Mouse (Mus musculus): ENCODE data around the gene Rnase11. TPM values are rescaled to one million over a fixed set of nuclear protein-coding genes. Genes with fewer than 3 reads are reported as not detected.

The Rnase11 gene
- polyA plus RNA-seq, 1 experiment from 2014 or later, result not detected

- H3K4me2 ChIP-seq (replicated peaks; ENCODE audit: low read depth, low read length), result peak within 1 kb of the TSS; percentile 63
- 7% methylated on average over 33 of the region's 33 CpGs for WGBS
- peak within 1 kb of the TSS; percentile 87 for H3K27ac ChIP-seq (ENCODE audit: low read length)
- peak within 1 kb of the TSS; percentile 52 for H3K4me3 ChIP-seq (ENCODE audit: low read depth, low read length)
- ATAC-seq (ENCODE audit: insufficient number of reproducible peaks, insufficient read depth, low FRiP score, low read depth), result peak; percentile 47; the same call in 1 of the 2 replicates
- H3K4me1 ChIP-seq (ENCODE audit: control insufficient read depth, insufficient read depth, low read length), result 0 out of 2 replicates have a peak, but pooled peaks cover 7% of the 10 kb centered on the region
- H3K27me3 ChIP-seq (ENCODE audit: control insufficient read depth, insufficient read depth, low read length), result no peaks in the 10 kb centered on the region
- no peaks in the 10 kb centered on the region for H3K9me3 ChIP-seq (ENCODE audit: control insufficient read depth, low read depth, low read length)
- H3K9ac ChIP-seq (replicated peaks; ENCODE audit: low read depth, low read length), result peak within 1 kb of the TSS; percentile 60
- H3K36me3 ChIP-seq (ENCODE audit: control insufficient read depth, insufficient read depth, low read length), result no peaks in the 10 kb centered on the region
Measured at GRCm38 (mm10) chr14:51090921-51091900, 41.2 kb upstream of the Rnase11 start, which contains the start of the genes Rnase4 and Ang. TSS of gene Rnase4 (plus strand) at chr14:51091077. TSS of gene Ang (plus strand) at chr14:51091150.

- peak overlapping the region; percentile 52 for H3K4me3 ChIP-seq (ENCODE audit: low read depth, low read length)
- H3K9me3 ChIP-seq (ENCODE audit: control insufficient read depth, low read depth, low read length), result no peaks in the 10 kb centered on the region
- ATAC-seq (ENCODE audit: insufficient number of reproducible peaks, insufficient read depth, low FRiP score, low read depth), result peak; percentile 50
- H3K4me2 ChIP-seq (replicated peaks; ENCODE audit: low read depth, low read length), result peak overlapping the region; percentile 63
- H3K9ac ChIP-seq (replicated peaks; ENCODE audit: low read depth, low read length), result peak overlapping the region; percentile 60
- H3K4me1 ChIP-seq (ENCODE audit: control insufficient read depth, insufficient read depth, low read length), result 0 out of 2 replicates have a peak, but pooled peaks cover 5% of the 10 kb centered on the region
- under 1% methylated on average over 27 of the region's 27 CpGs for WGBS
- H3K27ac ChIP-seq (ENCODE audit: low read length), result peak overlapping the region; percentile 87
- no peaks in the 10 kb centered on the region for H3K36me3 ChIP-seq (ENCODE audit: control insufficient read depth, insufficient read depth, low read length)
- no peaks in the 10 kb centered on the region for H3K27me3 ChIP-seq (ENCODE audit: control insufficient read depth, insufficient read depth, low read length)
Measured at GRCm38 (mm10) chr14:51090077-51090781, 40.3 kb upstream of the Rnase11 start.

GRCm38 (mm10) chr14:51089674-51090076, 39.7 kb upstream of the Rnase11 start:
- no peak for ATAC-seq (ENCODE audit: insufficient number of reproducible peaks, insufficient read depth, low FRiP score, low read depth)
- Histone ChIP-seq H3K9me3 (ENCODE audit: control insufficient read depth, low read depth, low read length) (no peaks in the 10 kb centered on the region), H3K4me2 (replicated peaks; ENCODE audit: low read depth, low read length) (peak overlapping the region; percentile 63), H3K9ac (replicated peaks; ENCODE audit: low read depth, low read length) (peak overlapping the region; percentile 45; the same call in 1 of the 2 replicates), H3K4me3 (ENCODE audit: low read depth, low read length) (peak overlapping the region; percentile 52), H3K4me1 (ENCODE audit: control insufficient read depth, insufficient read depth, low read length) (0 out of 2 replicates have a peak, but pooled peaks cover 5% of the 10 kb centered on the region), H3K27ac (ENCODE audit: low read length) (peak overlapping the region; percentile 87), H3K36me3 (ENCODE audit: control insufficient read depth, insufficient read depth, low read length) (no peaks in the 10 kb centered on the region), H3K27me3 (ENCODE audit: control insufficient read depth, insufficient read depth, low read length) (no peaks in the 10 kb centered on the region)
- WGBS, result under 1% methylated on average over 15 of the region's 15 CpGs

GRCm38 (mm10) chr14:51088970-51089673, 39.2 kb upstream of the Rnase11 start:
- ATAC-seq (ENCODE audit: insufficient number of reproducible peaks, insufficient read depth, low FRiP score, low read depth), result peak; percentile 91
- Histone ChIP-seq H3K4me3 (ENCODE audit: low read depth, low read length) (peak overlapping the region; percentile 52), H3K9ac (replicated peaks; ENCODE audit: low read depth, low read length) (peak overlapping the region; percentile 48), H3K27ac (ENCODE audit: low read length) (peak overlapping the region; percentile 62), H3K4me2 (replicated peaks; ENCODE audit: low read depth, low read length) (peak overlapping the region; percentile 63), H3K27me3 (ENCODE audit: control insufficient read depth, insufficient read depth, low read length) (no peaks in the 10 kb centered on the region), H3K36me3 (ENCODE audit: control insufficient read depth, insufficient read depth, low read length) (no peaks in the 10 kb centered on the region), H3K4me1 (ENCODE audit: control insufficient read depth, insufficient read depth, low read length) (0 out of 2 replicates have a peak, but pooled peaks cover 5% of the 10 kb centered on the region), H3K9me3 (ENCODE audit: control insufficient read depth, low read depth, low read length) (no peaks in the 10 kb centered on the region)
- WGBS, result under 1% methylated on average over 34 of the region's 34 CpGs

- peak overlapping the region; percentile 52 for H3K4me3 ChIP-seq (ENCODE audit: low read depth, low read length)
- 1% methylated on average over 23 of the region's 23 CpGs for WGBS
- no peaks in the 10 kb centered on the region for H3K36me3 ChIP-seq (ENCODE audit: control insufficient read depth, insufficient read depth, low read length)
- peak overlapping the region; percentile 63 for H3K4me2 ChIP-seq (replicated peaks; ENCODE audit: low read depth, low read length)
- peak; percentile 20; the same call in 1 of the 2 replicates for ATAC-seq (ENCODE audit: insufficient number of reproducible peaks, insufficient read depth, low FRiP score, low read depth)
- H3K4me1 ChIP-seq (ENCODE audit: control insufficient read depth, insufficient read depth, low read length), result 0 out of 2 replicates have a peak, but pooled peaks cover 5% of the 10 kb centered on the region
- no peaks in the 10 kb centered on the region for H3K27me3 ChIP-seq (ENCODE audit: control insufficient read depth, insufficient read depth, low read length)
- peak overlapping the region; percentile 62 for H3K27ac ChIP-seq (ENCODE audit: low read length)
- no peaks in the 10 kb centered on the region for H3K9me3 ChIP-seq (ENCODE audit: control insufficient read depth, low read depth, low read length)
- peak overlapping the region; percentile 48 for H3K9ac ChIP-seq (replicated peaks; ENCODE audit: low read depth, low read length)
Measured at GRCm38 (mm10) chr14:51088166-51088969, 38.4 kb upstream of the Rnase11 start.

- ATAC-seq (ENCODE audit: insufficient number of reproducible peaks, insufficient read depth, low FRiP score, low read depth), result no peak
- peak overlapping the region; percentile 63 for H3K4me2 ChIP-seq (replicated peaks; ENCODE audit: low read depth, low read length)
- WGBS, result 10% methylated on average over 9 of the region's 9 CpGs
- H3K9ac ChIP-seq (replicated peaks; ENCODE audit: low read depth, low read length), result no peak overlapping the region
- 0 out of 2 replicates have a peak, but pooled peaks cover 5% of the 10 kb centered on the region for H3K4me1 ChIP-seq (ENCODE audit: control insufficient read depth, insufficient read depth, low read length)
- no peak overlapping the region for H3K27ac ChIP-seq (ENCODE audit: low read length)
- H3K27me3 ChIP-seq (ENCODE audit: control insufficient read depth, insufficient read depth, low read length), result no peaks in the 10 kb centered on the region
- no peaks in the 10 kb centered on the region for H3K9me3 ChIP-seq (ENCODE audit: control insufficient read depth, low read depth, low read length)
- H3K4me3 ChIP-seq (ENCODE audit: low read depth, low read length), result peak overlapping the region; percentile 52
- no peaks in the 10 kb centered on the region for H3K36me3 ChIP-seq (ENCODE audit: control insufficient read depth, insufficient read depth, low read length)
Measured at GRCm38 (mm10) chr14:51087762-51088161, 37.8 kb upstream of the Rnase11 start.

- Histone ChIP-seq H3K4me1 (ENCODE audit: control insufficient read depth, insufficient read depth, low read length) (no peaks in the 10 kb centered on the region), H3K9me3 (ENCODE audit: control insufficient read depth, low read depth, low read length) (no peaks in the 10 kb centered on the region), H3K4me2 (replicated peaks; ENCODE audit: low read depth, low read length) (no peak overlapping the region), H3K27me3 (ENCODE audit: control insufficient read depth, insufficient read depth, low read length) (no peaks in the 10 kb centered on the region), H3K4me3 (ENCODE audit: low read depth, low read length) (no peak overlapping the region), H3K9ac (replicated peaks; ENCODE audit: low read depth, low read length) (no peak overlapping the region), H3K36me3 (ENCODE audit: control insufficient read depth, insufficient read depth, low read length) (no peaks in the 10 kb centered on the region), H3K27ac (ENCODE audit: low read length) (no peak overlapping the region)
- WGBS, result 81% methylated on average over 4 of the region's 4 CpGs
- no peak for ATAC-seq (ENCODE audit: insufficient number of reproducible peaks, insufficient read depth, low FRiP score, low read depth)
Measured at GRCm38 (mm10) chr14:51085911-51086310, 35.9 kb upstream of the Rnase11 start.
